Mouse (Mus musculus): ENCODE results near the gene Sh2d4b.

Gene Sh2d4b

GRCm38 (mm10) chr14:40908763-40909162 lies 15.7 kb upstream of the Sh2d4b start:
- in situ Hi-C loops (cut with MboI), result no loop called here

- in situ Hi-C loops (cut with MboI), result no loop called here
Measured at GRCm38 (mm10) chr14:40906770-40907169, 13.7 kb upstream of the Sh2d4b start.

GRCm38 (mm10) chr14:40905813-40906212 lies 12.7 kb upstream of the Sh2d4b start:
- in situ Hi-C loops (cut with MboI), result no loop called here

- in situ Hi-C loops (cut with MboI), result no loop called here
Measured at GRCm38 (mm10) chr14:40902307-40903055, 9.4 kb upstream of the Sh2d4b start.

- in situ Hi-C loops (cut with MboI), result no loop called here
Measured at GRCm38 (mm10) chr14:40900267-40900666, 7.2 kb upstream of the Sh2d4b start.

GRCm38 (mm10) chr14:40897916-40898315 lies 4.8 kb upstream of the Sh2d4b start:
- in situ Hi-C loops (cut with MboI), result no loop called here

GRCm38 (mm10) chr14:40895681-40896080 lies 2.6 kb upstream of the Sh2d4b start:
- in situ Hi-C loops (cut with MboI), result no loop called here

- in situ Hi-C loops (cut with MboI), result no loop called here
Measured at GRCm38 (mm10) chr14:40894576-40895247, 1.6 kb upstream of the Sh2d4b start.

GRCm38 (mm10) chr14:40893884-40894283 lies 818 bp upstream of the Sh2d4b start:
- in situ Hi-C loops (cut with MboI), result no loop called here

- in situ Hi-C loops (cut with MboI), result no loop called here
Measured at GRCm38 (mm10) chr14:40892326-40892825, 690 bp downstream of the Sh2d4b start.

GRCm38 (mm10) chr14:40891506-40891905 lies 1.6 kb downstream of the Sh2d4b start:
- in situ Hi-C loops (cut with MboI), result no loop called here

GRCm38 (mm10) chr14:40889704-40890103 lies 3.4 kb downstream of the Sh2d4b start:
- in situ Hi-C loops (cut with MboI), result no loop called here

GRCm38 (mm10) chr14:40889181-40889580 lies 3.9 kb downstream of the Sh2d4b start:
- in situ Hi-C loops (cut with MboI), result no loop called here

- in situ Hi-C loops (cut with MboI), result no loop called here
Measured at GRCm38 (mm10) chr14:40886428-40887202, 6.5 kb downstream of the Sh2d4b start.

GRCm38 (mm10) chr14:40885752-40886151 lies 7.3 kb downstream of the Sh2d4b start:
- in situ Hi-C loops (cut with MboI), result no loop called here

- in situ Hi-C loops (cut with MboI), result no loop called here
Measured at GRCm38 (mm10) chr14:40885225-40885624, 7.8 kb downstream of the Sh2d4b start.

GRCm38 (mm10) chr14:40874565-40874964 lies 18.5 kb downstream of the Sh2d4b start:
- in situ Hi-C loops (cut with MboI), result no loop called here

- in situ Hi-C loops (cut with MboI), result no loop called here
Measured at GRCm38 (mm10) chr14:40873961-40874360, 19.1 kb downstream of the Sh2d4b start.

GRCm38 (mm10) chr14:40870598-40870997 lies 22.5 kb downstream of the Sh2d4b start:
- in situ Hi-C loops (cut with MboI), result no loop called here

- in situ Hi-C loops (cut with MboI), result no loop called here
Measured at GRCm38 (mm10) chr14:40864811-40865514, 28.1 kb downstream of the Sh2d4b start.

- in situ Hi-C loops (cut with MboI), result no loop called here
Measured at GRCm38 (mm10) chr14:40863659-40864058, 29.4 kb downstream of the Sh2d4b start.

- in situ Hi-C loops (cut with MboI), result no loop called here
Measured at GRCm38 (mm10) chr14:40863022-40863421, 30.0 kb downstream of the Sh2d4b start.

Measured in mature B cell (primary cell).